Mouse (Mus musculus) CH12.LX (cell line): ENCODE data around the gene Vps33b. TPM values are rescaled to one million over a fixed set of nuclear protein-coding genes. Genes with fewer than 3 reads are reported as not detected.

Experiments
- DNase-seq: peaks from one replicate; pipeline ENCODE4 v3.0.0-alpha.2; 2013; ENCODE audit errors: extremely low read depth
- H3K27ac ChIP-seq: 2 replicates; pipeline ENCODE4 v1.5.1; 2012; ENCODE audit warnings: low read depth, mild to moderate bottlenecking, control low read depth, moderate library complexity; ENCODE audit not compliant: insufficient read depth
- H3K27me3 ChIP-seq: replicated peaks from 2 replicates; pipeline ENCODE3; 2012; ENCODE audit warnings: inconsistent platforms
- H3K36me3 ChIP-seq, 2 experiments: replicated peaks in 1 of 2; 2 replicates each; pipeline versions ENCODE3 to v1.6.1; 2012; ENCODE audit warnings: inconsistent platforms in 1 of 2, low read length in 1 of 2, mild to moderate bottlenecking in 1 of 2, mixed read lengths in 1 of 2, moderate library complexity in 1 of 2; ENCODE audit not compliant: control insufficient read depth in 1 of 2, insufficient read depth in 1 of 2
- H3K4me1 ChIP-seq, 2 experiments: 2 replicates each; pipeline ENCODE4 v1.6.1; 2012; ENCODE audit warnings: inconsistent platforms in 1 of 2, moderate library complexity in 1 of 2; ENCODE audit not compliant: insufficient read depth in 2 of 2, control insufficient read depth in 1 of 2
- H3K4me2 ChIP-seq: 2 replicates; pipeline ENCODE4 v1.6.1; 2012; ENCODE audit warnings: low read depth, mild to moderate bottlenecking, control low read depth; ENCODE audit not compliant: poor library complexity, insufficient read depth, severe bottlenecking
- H3K4me3 ChIP-seq, 3 experiments: fragments of 150-350 bp in 1 of 3; sonication (generic) in 1 of 3; replicated peaks in 1 of 3; 2 replicates each; pipeline versions ENCODE3 to v1.5.1; 2011 to 2012; ENCODE audit warnings: low read depth in 2 of 3, low read length in 2 of 3, mild to moderate bottlenecking in 2 of 3, moderate library complexity in 2 of 3, control low read depth in 1 of 3, improper control_type of control experiment in 1 of 3, inconsistent platforms in 1 of 3, mixed read lengths in 1 of 3; ENCODE audit not compliant: poor library complexity in 1 of 3
- H3K79me2 ChIP-seq: replicated peaks from 2 replicates; pipeline ENCODE4 v1.6.1; 2012; ENCODE audit warnings: mild to moderate bottlenecking, moderate library complexity; ENCODE audit not compliant: control insufficient read depth, poor library complexity, insufficient read depth, severe bottlenecking; ENCODE audit errors: extremely low read depth
- H3K9ac ChIP-seq: 2 replicates; pipeline ENCODE4 v1.6.1; 2012; ENCODE audit warnings: low read depth, mild to moderate bottlenecking, control low read depth, moderate library complexity; ENCODE audit not compliant: insufficient read depth
- H3K9me3 ChIP-seq: replicated peaks from 2 replicates; pipeline ENCODE3; 2012; ENCODE audit warnings: low read length, inconsistent platforms, mixed read lengths
- BHLHE40 ChIP-seq: IDR thresholded peaks from 2 replicates; pipeline ENCODE4 v1.6.1; 2011; ENCODE audit warnings: mild to moderate bottlenecking, low read depth, low read length, improper control_type of control experiment
- CHD1 ChIP-seq: IDR thresholded peaks from 2 replicates; pipeline ENCODE4 v1.6.1; 2012; ENCODE audit warnings: low read depth, low read length, improper control_type of control experiment, inconsistent platforms
- ELF1 ChIP-seq: IDR thresholded peaks from 2 replicates; pipeline ENCODE4 v1.6.1; 2014; ENCODE audit warnings: low read depth, mild to moderate bottlenecking, inconsistent platforms, low read length, improper control_type of control experiment
- ETS1 ChIP-seq: conservative IDR thresholded peaks from 2 replicates; pipeline ENCODE4 v1.6.1; 2012; ENCODE audit warnings: low read depth, mild to moderate bottlenecking, inconsistent platforms, low read length, improper control_type of control experiment, moderate library complexity
- GABPA ChIP-seq: IDR thresholded peaks from 2 replicates; pipeline ENCODE4 v1.6.1; 2012; ENCODE audit warnings: low read depth, low read length, improper control_type of control experiment, inconsistent platforms; ENCODE audit not compliant: insufficient replicate concordance
- HCFC1 ChIP-seq: IDR thresholded peaks from 2 replicates; pipeline ENCODE4 v1.6.1; 2012; ENCODE audit warnings: low read depth, mild to moderate bottlenecking, inconsistent platforms, low read length, improper control_type of control experiment
- IRF4 ChIP-seq: IDR thresholded peaks from 2 replicates; pipeline ENCODE4 v1.6.1; 2014; ENCODE audit warnings: low read depth, mild to moderate bottlenecking, inconsistent platforms, low read length, improper control_type of control experiment
- JUN ChIP-seq: IDR thresholded peaks from 2 replicates; pipeline ENCODE4 v1.6.1; 2011; ENCODE audit warnings: low read depth, mild to moderate bottlenecking, low read length, improper control_type of control experiment, moderate library complexity; ENCODE audit not compliant: insufficient read depth
- JUND ChIP-seq: conservative IDR thresholded peaks from 2 replicates; pipeline ENCODE4 v1.6.1; 2011; ENCODE audit warnings: low read depth, low read length, improper control_type of control experiment
- MAX ChIP-seq: IDR thresholded peaks from 2 replicates; pipeline ENCODE4 v1.6.1; 2011; ENCODE audit warnings: low read length, improper control_type of control experiment
- MAZ ChIP-seq: IDR thresholded peaks from 2 replicates; pipeline ENCODE4 v1.6.1; 2012; ENCODE audit warnings: low read depth, mild to moderate bottlenecking, inconsistent platforms, low read length, improper control_type of control experiment, moderate library complexity
- MXI1 ChIP-seq: IDR thresholded peaks from 2 replicates; pipeline ENCODE4 v1.6.1; 2011; ENCODE audit warnings: mild to moderate bottlenecking, low read depth, low read length, improper control_type of control experiment
- MYC ChIP-seq: IDR thresholded peaks from 2 replicates; pipeline ENCODE4 v1.6.1; 2011; ENCODE audit warnings: low read depth, mild to moderate bottlenecking, improper control_type of control experiment, low read length
- NELFE ChIP-seq: IDR thresholded peaks from 2 replicates; pipeline ENCODE4 v1.6.1; 2011; ENCODE audit warnings: low read depth, low read length, improper control_type of control experiment
- NRF1 ChIP-seq: IDR thresholded peaks from 2 replicates; pipeline ENCODE4 v1.6.1; 2014; ENCODE audit warnings: low read depth, mild to moderate bottlenecking, inconsistent platforms, low read length, improper control_type of control experiment, moderate library complexity
- PAX5 ChIP-seq: IDR thresholded peaks from 2 replicates; pipeline ENCODE4 v1.6.1; 2012; ENCODE audit warnings: low read length, inconsistent platforms, mixed read lengths
- POLR2A ChIP-seq: IDR thresholded peaks from 2 replicates; pipeline ENCODE4 v1.6.1; 2011; ENCODE audit warnings: low read depth, mild to moderate bottlenecking, improper control_type of control experiment, low read length
- POLR2AphosphoS2 ChIP-seq: IDR thresholded peaks from 2 replicates; pipeline ENCODE4 v1.6.1; 2011; ENCODE audit warnings: low read depth, low read length, improper control_type of control experiment
- RAD21 ChIP-seq: IDR thresholded peaks from 2 replicates; pipeline ENCODE4 v1.6.1; 2011; ENCODE audit warnings: low read depth, mild to moderate bottlenecking, low read length, improper control_type of control experiment, moderate library complexity
- SIN3A ChIP-seq: IDR thresholded peaks from 2 replicates; pipeline ENCODE4 v1.6.1; 2012; ENCODE audit warnings: low read length, improper control_type of control experiment, inconsistent platforms
- TBP ChIP-seq: conservative IDR thresholded peaks from 2 replicates; pipeline ENCODE4 v1.6.1; 2011; ENCODE audit warnings: low read depth, low read length, improper control_type of control experiment
- TCF12 ChIP-seq: IDR thresholded peaks from 2 replicates; pipeline ENCODE4 v1.6.1; 2014; ENCODE audit warnings: low read depth, mild to moderate bottlenecking, inconsistent platforms, low read length, improper control_type of control experiment
- UBTF ChIP-seq: IDR thresholded peaks from 2 replicates; pipeline ENCODE4 v1.6.1; 2012; ENCODE audit warnings: low read depth, mild to moderate bottlenecking, inconsistent platforms, low read length, improper control_type of control experiment, moderate library complexity
- USF1 ChIP-seq: IDR thresholded peaks from 2 replicates; pipeline ENCODE4 v1.6.1; 2014; ENCODE audit warnings: low read depth, mild to moderate bottlenecking, inconsistent platforms, low read length, improper control_type of control experiment
- USF2 ChIP-seq: conservative IDR thresholded peaks from 2 replicates; pipeline ENCODE4 v1.6.1; 2011; ENCODE audit warnings: low read depth, low read length, improper control_type of control experiment
- ZC3H11A ChIP-seq: IDR thresholded peaks from 2 replicates; pipeline ENCODE4 v1.6.1; 2012; ENCODE audit warnings: low read depth, mild to moderate bottlenecking, inconsistent platforms, low read length, improper control_type of control experiment
- ZKSCAN1 ChIP-seq: IDR thresholded peaks from 2 replicates; pipeline ENCODE4 v1.6.1; 2012; ENCODE audit warnings: low read depth, inconsistent platforms, low read length, improper control_type of control experiment, borderline replicate concordance
- dilution Hi-C: fragments of 300-500 bp; cut with MboI; formaldehyde crosslinking; loops from 2 replicates; pipeline ENCODE4 v1.14.3; 2020; ENCODE audit warnings: low sequenced_read_pairs; ENCODE audit not compliant: extremely low pct_unique_long_range_greater_than_20kb, extremely low pct_ligation_motif_present
- in situ Hi-C: fragments of 300-500 bp; cut with MboI; formaldehyde crosslinking; loops from 3 replicates; pipeline ENCODE4 v1.14.3; 2019; ENCODE audit warnings: low sequenced_read_pairs, low pct_ligation_motif_present, low pct_unique_long_range_greater_than_20kb, mixed read lengths
- polyA plus RNA-seq: library from polyadenylated mRNA; unstranded; fragments of >175 nt; gene quantifications from 2 replicates; pipeline ENCODE4 v1.2.1, GENCODE M21; 2012; ENCODE audit warnings: low read depth; ENCODE audit not compliant: insufficient read length
- total RNA-seq, 2 experiments: library from RNA; depleted of rRNA; stranded (reverse); fragments of 300-350 nt in 1 of 2; fragments of >200 nt in 1 of 2; gene quantifications; 2 replicates each; pipeline ENCODE4 v1.2.3; 2012 to 2014

Vps33b gene
- total RNA-seq (2012; rRNA removed) (20.6 and 23.2 TPM in 2 replicates), total RNA-seq (2014; rRNA removed) (15.5 and 15.8 TPM in 2 replicates), polyA plus RNA-seq (16.6 and 20.4 TPM in 2 replicates)

DNA sequence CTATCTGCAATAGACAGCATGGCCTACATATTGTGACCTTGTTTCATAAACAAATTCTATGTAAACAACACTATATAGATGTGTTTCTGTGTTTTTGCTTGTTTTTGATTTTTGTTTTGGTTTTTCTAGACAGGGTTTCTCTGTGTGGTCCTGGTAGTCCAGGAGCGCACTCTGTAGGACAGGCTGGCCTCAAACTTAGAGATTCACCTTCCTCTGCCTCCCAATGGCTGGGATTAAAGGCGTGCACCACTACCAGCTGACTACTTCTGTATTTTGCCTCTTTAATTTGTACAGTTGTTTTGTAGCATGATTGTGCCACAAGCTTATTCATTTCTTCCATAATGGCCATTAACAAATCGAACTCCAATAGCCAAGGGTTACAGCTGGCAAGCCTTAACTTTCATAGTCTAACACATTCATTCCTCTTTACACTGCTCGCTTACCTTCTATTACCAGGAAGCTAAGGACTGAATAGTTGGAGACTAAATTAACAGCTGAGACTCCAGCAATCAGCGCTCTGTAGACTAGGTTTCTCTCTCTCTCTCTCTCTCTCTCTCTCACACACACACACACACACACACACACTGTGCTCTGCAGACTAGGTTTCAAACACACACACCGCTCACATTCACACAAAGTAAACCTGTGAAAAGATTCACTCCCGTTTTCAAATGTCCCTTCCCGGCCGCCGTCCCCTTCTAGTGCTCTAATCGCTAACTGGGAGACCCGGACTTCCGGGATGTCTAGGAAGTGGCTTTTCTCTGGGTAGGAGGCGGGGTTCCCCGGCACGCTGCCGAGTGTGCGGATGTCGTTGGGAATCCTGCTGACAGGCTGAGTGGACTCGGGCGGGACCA is at the start of gene Vps33b:
Vps33b (plus strand) TSS at position 753 of the 854 bp plus-strand sequence.
- Histone ChIP-seq H3K4me1 (peaks cover 6 to 35% of the 10 kb centered on the region in 2 experiments; a peak in 3 of 4 replicates), H3K9me3 (no peaks in the 10 kb centered on the region), H3K4me3 (peak within 1 kb of the TSS; percentile 86 to 99 (median 97)), H3K36me3 (peaks cover 36 to 58% of the 10 kb centered on the region in 2 experiments), H3K79me2 (peaks cover 18% of the 10 kb centered on the region), H3K4me2 (peak within 1 kb of the TSS; percentile 98), H3K9ac (peak within 1 kb of the TSS; percentile 83), H3K27me3 (no peaks in the 10 kb centered on the region), H3K27ac (peak within 1 kb of the TSS; percentile 51; the same call in 1 of the 2 replicates)
- in situ Hi-C loops, result loop anchor here (25.0 kb wide), 1 partner anchor 257 kb away; the partner anchor contains the start of gene Zfp710
- peak; percentile 95 for DNase-seq
- dilution Hi-C loops, result no loop called here
- TF ChIP-seq USF2 (no peak), HCFC1 (peak; percentile 85), NELFE (peak; percentile 61; the same call in 1 of the 2 replicates), POLR2A (peak; percentile 88), BHLHE40 (peak; percentile 78), POLR2AphosphoS2 (no peak), MAZ (no peak), MXI1 (peak; percentile 98), SIN3A (peak; percentile 97), RAD21 (no peak; the same call in 1 of the 2 replicates), MYC (peak; percentile 71), ETS1 (peak; percentile 20; the same call in 1 of the 2 replicates), ELF1 (peak; percentile 99), TCF12 (peak; percentile 58; the same call in 1 of the 2 replicates), MAX (peak; percentile 72; the same call in 1 of the 2 replicates), JUND (no peak), IRF4 (peak; percentile 69; the same call in 1 of the 2 replicates)

DNA sequence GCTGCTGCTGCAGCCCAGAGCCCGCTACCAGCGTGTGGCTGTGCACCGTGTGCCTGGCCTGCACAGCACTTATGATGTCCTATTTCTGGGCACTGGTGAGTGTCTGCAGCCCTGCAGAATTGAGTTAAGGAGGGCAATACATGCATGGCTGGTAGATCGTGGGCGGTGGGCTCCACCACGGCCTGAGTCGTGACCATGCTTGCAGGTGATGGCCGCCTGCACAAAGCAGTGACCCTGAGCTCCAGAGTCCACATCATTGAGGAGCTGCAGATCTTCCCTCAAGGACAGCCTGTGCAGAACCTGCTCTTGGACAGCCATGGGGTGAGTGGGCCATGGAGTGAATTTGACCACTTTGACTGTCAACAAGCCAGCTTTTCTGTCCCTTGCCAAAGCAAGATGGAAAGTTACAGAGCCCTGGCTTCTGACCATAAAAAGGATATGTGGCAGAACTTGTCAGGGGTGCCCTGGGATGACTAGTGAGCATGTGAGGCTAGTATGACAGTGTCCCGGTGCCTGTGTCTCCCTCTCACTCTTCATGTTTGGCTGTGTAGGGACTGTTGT is 49.1 kb upstream of the Vps33b start:
- Histone ChIP-seq H3K4me2 (no peak overlapping the region), H3K36me3 (peaks cover 81 to 88% of the 10 kb centered on the region in 2 experiments), H3K4me1 (peaks cover 3 to 7% of the 10 kb centered on the region in 2 experiments), H3K79me2 (no peaks in the 10 kb centered on the region), H3K27me3 (no peaks in the 10 kb centered on the region), H3K27ac (no peak overlapping the region), H3K4me3 (no peak overlapping the region), H3K9ac (no peak overlapping the region), H3K9me3 (no peaks in the 10 kb centered on the region)
- DNase-seq, result no peak
- in situ Hi-C loops (no loop called here), dilution Hi-C loops (no loop called here)
- TF ChIP-seq UBTF, result no peak
- TF ChIP-seq MAX, result no peak
- no peak for TF ChIP-seq MYC
- no peak for TF ChIP-seq ZKSCAN1
- no peak for TF ChIP-seq CHD1
- TF ChIP-seq PAX5, result no peak
- TF ChIP-seq MAZ, result no peak
- no peak for TF ChIP-seq ETS1
- no peak for TF ChIP-seq JUN
- no peak for TF ChIP-seq USF1
- no peak for TF ChIP-seq TBP
- TF ChIP-seq RAD21, result no peak
- no peak for TF ChIP-seq IRF4
- no peak for TF ChIP-seq GABPA
- no peak for TF ChIP-seq MXI1
- no peak for TF ChIP-seq POLR2A
- no peak for TF ChIP-seq NRF1
- no peak for TF ChIP-seq BHLHE40
- no peak for TF ChIP-seq ZC3H11A
- TF ChIP-seq JUND, result no peak
